Mouse (Mus musculus): Measurements from ENCODE around the gene Flt1.
A peak's percentile ranks its signal among the peaks of the same experiment; 100 is the strongest.

Flt1 gene

GRCm38 (mm10) chr5:147725831-147726700 is at the start of gene Flt1:
Gene Flt1 (minus strand): TSS chr5:147726011.
- DNase-seq (ENCODE audit: low read depth, low spot score): no peak

- no peak for DNase-seq (ENCODE audit: low read depth, low spot score)
Observed at GRCm38 (mm10) chr5:147775222-147775621, 49.4 kb upstream of the Flt1 start.

GRCm38 (mm10) chr5:147769918-147770317 is 44.1 kb upstream of the Flt1 start:
- no peak for DNase-seq (ENCODE audit: low read depth, low spot score)

GRCm38 (mm10) chr5:147764061-147764460 is 38.2 kb upstream of the Flt1 start:
- no peak for DNase-seq (ENCODE audit: low read depth, low spot score)

- DNase-seq (ENCODE audit: low read depth, low spot score): no peak
Observed at GRCm38 (mm10) chr5:147761984-147762383, 36.2 kb upstream of the Flt1 start.

- no peak for DNase-seq (ENCODE audit: low read depth, low spot score)
Observed at GRCm38 (mm10) chr5:147761275-147761674, 35.5 kb upstream of the Flt1 start.

- no peak for DNase-seq (ENCODE audit: low read depth, low spot score)
Observed at GRCm38 (mm10) chr5:147758640-147759319, 33.0 kb upstream of the Flt1 start.

- DNase-seq (ENCODE audit: low read depth, low spot score): no peak
Observed at GRCm38 (mm10) chr5:147757832-147758587, 32.2 kb upstream of the Flt1 start.

GRCm38 (mm10) chr5:147752914-147753341 is 27.1 kb upstream of the Flt1 start:
- no peak for DNase-seq (ENCODE audit: low read depth, low spot score)

- no peak for DNase-seq (ENCODE audit: low read depth, low spot score)
Observed at GRCm38 (mm10) chr5:147751673-147752130, 25.9 kb upstream of the Flt1 start.

GRCm38 (mm10) chr5:147749972-147750371 is 24.2 kb upstream of the Flt1 start:
- no peak for DNase-seq (ENCODE audit: low read depth, low spot score)

- DNase-seq (ENCODE audit: low read depth, low spot score): no peak
Observed at GRCm38 (mm10) chr5:147748081-147748581, 22.3 kb upstream of the Flt1 start.

GRCm38 (mm10) chr5:147744900-147745653 is 19.3 kb upstream of the Flt1 start:
- no peak for DNase-seq (ENCODE audit: low read depth, low spot score)

GRCm38 (mm10) chr5:147742468-147743111 is 16.8 kb upstream of the Flt1 start:
- no peak for DNase-seq (ENCODE audit: low read depth, low spot score)

GRCm38 (mm10) chr5:147736766-147737280 is 11.0 kb upstream of the Flt1 start:
- no peak for DNase-seq (ENCODE audit: low read depth, low spot score)

- DNase-seq (ENCODE audit: low read depth, low spot score): peak; percentile 6
Observed at GRCm38 (mm10) chr5:147733682-147734081, 7.9 kb upstream of the Flt1 start.

GRCm38 (mm10) chr5:147732926-147733325 is 7.1 kb upstream of the Flt1 start:
- no peak for DNase-seq (ENCODE audit: low read depth, low spot score)

- DNase-seq (ENCODE audit: low read depth, low spot score): no peak
Observed at GRCm38 (mm10) chr5:147727481-147727880, 1.7 kb upstream of the Flt1 start.

GRCm38 (mm10) chr5:147726701-147727393 is 1.0 kb upstream of the Flt1 start:
- DNase-seq (ENCODE audit: low read depth, low spot score): no peak
